Mouse (Mus musculus) myocyte (in vitro differentiated cells): Measurements from ENCODE around the gene Dpyd.

Experiments used
- CEBPB ChIP-seq: IDR thresholded peaks from 2 replicates; pipeline ENCODE4 v1.6.1; 2011; ENCODE audit warnings: mild to moderate bottlenecking, moderate library complexity; ENCODE audit not compliant: poor library complexity, insufficient read depth, severe bottlenecking
- E2F4 ChIP-seq: IDR thresholded peaks from one replicate; pipeline ENCODE4 v1.6.1; 2011; ENCODE audit warnings: mild to moderate bottlenecking, control low read depth, moderate library complexity; ENCODE audit not compliant: insufficient read depth
- MAX ChIP-seq: IDR thresholded peaks from one replicate; pipeline ENCODE4 v1.6.1; 2011; ENCODE audit warnings: low read depth, mild to moderate bottlenecking, control low read depth
- MYOG ChIP-seq, 3 experiments: IDR thresholded peaks; one replicate each; pipeline ENCODE4 v1.6.1; 2011; ENCODE audit warnings: control low read depth in 2 of 3, low read depth in 2 of 3, mild to moderate bottlenecking in 2 of 3; ENCODE audit not compliant: insufficient read length in 2 of 3, control insufficient read depth in 1 of 3, insufficient read depth in 1 of 3
- POLR2A ChIP-seq: IDR thresholded peaks from one replicate; pipeline ENCODE4 v1.6.1; 2011; ENCODE audit warnings: low read depth, mild to moderate bottlenecking, control low read depth, moderate library complexity; ENCODE audit not compliant: insufficient read length
- POLR2AphosphoS2 ChIP-seq: IDR thresholded peaks from one replicate; pipeline ENCODE4 v1.6.1; 2011; ENCODE audit warnings: low read depth, control low read depth; ENCODE audit not compliant: insufficient read length
- REST ChIP-seq: IDR thresholded peaks from one replicate; pipeline ENCODE4 v1.6.1; 2011; ENCODE audit warnings: mild to moderate bottlenecking, control low read depth, moderate library complexity; ENCODE audit not compliant: insufficient read depth, insufficient read length
- SRF ChIP-seq: IDR thresholded peaks from one replicate; pipeline ENCODE4 v1.6.1; 2011; ENCODE audit warnings: low read depth; ENCODE audit not compliant: control insufficient read depth, insufficient read length
- TCF12 ChIP-seq: IDR thresholded peaks from one replicate; pipeline ENCODE4 v1.6.1; 2011; ENCODE audit warnings: mild to moderate bottlenecking, control low read depth; ENCODE audit not compliant: poor library complexity, insufficient read depth, severe bottlenecking
- TCF3 ChIP-seq: IDR thresholded peaks from one replicate; pipeline ENCODE4 v1.6.1; 2011; ENCODE audit warnings: low read depth, control low read depth; ENCODE audit not compliant: insufficient read length
- USF1 ChIP-seq: IDR thresholded peaks from one replicate; pipeline ENCODE4 v1.6.1; 2011; ENCODE audit warnings: low read depth, mild to moderate bottlenecking, control low read depth, moderate library complexity

DNA sequence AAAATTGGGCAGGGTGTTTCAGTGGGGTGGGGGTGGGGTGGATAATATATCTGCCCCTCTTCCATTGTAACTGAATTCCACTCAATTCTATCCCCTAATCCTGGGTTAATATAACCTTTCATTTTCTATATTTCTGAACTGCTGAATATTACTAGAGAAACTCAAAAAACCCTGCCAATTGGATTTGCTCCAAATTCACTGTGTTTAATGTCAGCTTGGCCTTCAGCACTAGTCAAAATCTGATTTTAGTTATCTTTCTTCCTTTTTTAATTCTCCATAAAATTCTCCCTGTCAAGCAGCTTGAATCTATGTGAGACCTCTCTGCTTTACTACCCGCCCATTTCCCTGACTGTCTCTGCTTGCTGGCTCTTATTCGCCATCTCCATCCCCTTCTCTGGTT lies 713.3 kb downstream of the Dpyd start:
- TF ChIP-seq SRF (no peak), USF1 (no peak), MAX (no peak), POLR2A (no peak), POLR2AphosphoS2 (no peak), TCF12 (no peak), TCF3 (no peak), CEBPB (no peak), E2F4 (no peak), REST (no peak), MYOG (IDR thresholded peaks at IDR 0.05; ENCODE audit: control insufficient read depth in 1 of 3, insufficient read depth in 1 of 3, insufficient read length in 2 of 3, low read depth in 2 of 3) (no peak)
